ENCODE assay signal across 8 mouse cellular contexts in the genomic region with DNA sequence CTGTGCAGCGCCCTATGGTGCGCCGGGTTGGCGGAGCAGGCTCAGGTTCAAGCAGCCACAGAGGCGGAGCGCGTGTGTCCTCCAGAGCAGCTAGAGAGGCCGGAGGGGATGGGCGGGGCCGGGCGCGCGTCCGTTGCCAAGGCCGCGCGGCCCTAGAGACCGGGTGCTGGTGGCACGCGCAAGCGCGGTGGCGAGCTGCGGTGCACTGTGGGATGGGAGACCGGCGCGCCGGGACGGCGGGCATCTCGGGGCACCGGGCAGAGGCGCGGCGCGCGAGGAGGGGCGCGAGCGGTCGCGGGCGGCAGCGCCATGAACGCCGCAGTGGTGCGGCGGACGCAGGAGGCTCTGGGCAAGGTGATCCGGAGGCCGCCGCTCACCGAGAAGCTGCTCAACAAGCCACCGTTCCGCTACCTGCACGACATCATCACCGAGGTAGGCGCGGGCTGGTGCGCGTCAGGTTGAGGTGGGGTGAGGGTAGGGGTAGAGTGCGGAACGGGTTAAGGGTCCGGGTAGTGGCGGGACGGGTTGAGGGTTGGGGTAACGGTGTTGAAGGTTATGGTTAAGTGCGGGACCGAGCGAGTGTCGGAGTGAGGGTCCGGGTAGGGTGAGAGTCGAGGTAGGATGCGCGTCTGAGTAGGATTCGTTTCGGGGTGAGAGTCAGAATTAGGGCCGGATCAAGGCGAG. TPM values are rescaled to one million over a fixed set of nuclear protein-coding genes. Genes with fewer than 3 reads are reported as not detected.
DNase-seq lines count a peak whose midpoint lies in the region; ATAC-seq and TF ChIP-seq lines count a peak whose summit lies in the region.

TSS of gene Traf3ip1 (plus strand) at position 191 of the 684 bp plus-strand sequence.

- WGBS in heart, embryonic 15.5 days, result under 1% methylated on average over 77 of the region's 79 CpGs
- WGBS in liver, embryonic 14.5 days (ENCODE audit: insufficient replicate concordance), result under 1% methylated on average over 79 of the region's 79 CpGs
- WGBS in neural tube, embryonic 11.5 days, result under 1% methylated on average over 61 of the region's 79 CpGs
- WGBS in stomach, postnatal 0 days, result under 1% methylated on average over 79 of the region's 79 CpGs

- peak within 1 kb of the TSS; percentile 88 for H3K4me3 ChIP-seq in brown adipose tissue, adult 24 weeks (ENCODE audit: insufficient read depth, low read depth, low read length)
- peak within 1 kb of the TSS; percentile 85 for H3K4me3 ChIP-seq in heart, embryonic 15.5 days
- H3K4me3 ChIP-seq in liver, embryonic 14.5 days (ENCODE audit: insufficient read depth in 1 of 2, low read depth in 2 of 2, low read length in 2 of 2), result peak within 1 kb of the TSS; percentile 65 to 70
- peak within 1 kb of the TSS; percentile 96 for H3K4me3 ChIP-seq in neural tube, embryonic 11.5 days (ENCODE audit: low read depth, low read length)
- H3K4me3 ChIP-seq in stomach, postnatal 0 days (ENCODE audit: low read depth, low read length), result peak within 1 kb of the TSS; percentile 83

- DNase-seq in CD4-positive, CD25-positive, alpha-beta regulatory T cell, adult 2 months (ENCODE audit: low read depth, low spot score), result peak; percentile 94
- peak; percentile 62 for DNase-seq in fibroblast of lung, adult 2 months (ENCODE audit: low read depth)
- DNase-seq in kidney, postnatal 25 days, result peak; percentile 96 to 98
- DNase-seq in liver, embryonic 14.5 days (ENCODE audit: low read depth in 3 of 3, low spot score in 3 of 3), result peak; percentile 80 to 86 (median 80)
- peak; percentile 95 for DNase-seq in neural tube, embryonic 11.5 days (ENCODE audit: low spot score)
- DNase-seq in stomach, postnatal 0 days (ENCODE audit: low spot score), result peak; percentile 96

- H3K27me3 ChIP-seq in heart, embryonic 15.5 days, result no peaks in the 10 kb centered on the region
- H3K27me3 ChIP-seq in liver, embryonic 14.5 days (ENCODE audit: control insufficient read depth, insufficient read depth, low read length), result no peaks in the 10 kb centered on the region
- H3K27me3 ChIP-seq in neural tube, embryonic 11.5 days (ENCODE audit: control insufficient read depth, insufficient read depth, low read length), result no peaks in the 10 kb centered on the region
- H3K27me3 ChIP-seq in stomach, postnatal 0 days (ENCODE audit: control insufficient read depth, insufficient read depth, low read length), result no peaks in the 10 kb centered on the region

- no peak for TF ChIP-seq EP300 in liver, embryonic 14.5 days (IDR thresholded peaks at IDR 0.05; ENCODE audit: low read depth)
- no peak for TF ChIP-seq EP300 in stomach, postnatal 0 days (optimal IDR thresholded peaks at IDR 0.05)

- peak; percentile 99 for ATAC-seq in heart, embryonic 15.5 days (replicated peaks; ENCODE audit: insufficient number of reproducible peaks, insufficient read depth, low FRiP score, low read depth)
- ATAC-seq in liver, embryonic 14.5 days (ENCODE audit: insufficient read depth), result peak; percentile 100
- peak; percentile 97 for ATAC-seq in neural tube, embryonic 11.5 days (ENCODE audit: insufficient read depth, low FRiP score, low TSS enrichment)
- peak; percentile 95 for ATAC-seq in stomach, postnatal 0 days (ENCODE audit: low FRiP score, low TSS enrichment)

- H3K4me1 ChIP-seq in brown adipose tissue, adult 24 weeks (ENCODE audit: control insufficient read depth, insufficient read depth, insufficient read length, low read length), result peaks cover 8% of the 10 kb centered on the region
- peaks cover 15% of the 10 kb centered on the region for H3K4me1 ChIP-seq in heart, embryonic 15.5 days (replicated peaks)
- H3K4me1 ChIP-seq in liver, embryonic 14.5 days (replicated peaks; ENCODE audit: control insufficient read depth in 2 of 2, insufficient read depth in 2 of 2, low read length in 1 of 2), result peaks cover 0 to 12% of the 10 kb centered on the region in 2 experiments; a peak in 2 of 4 replicates
- peaks cover 6% of the 10 kb centered on the region for H3K4me1 ChIP-seq in neural tube, embryonic 11.5 days (ENCODE audit: control insufficient read depth, insufficient read depth, low read length)
- peaks cover 4% of the 10 kb centered on the region; the same call in 1 of the 2 replicates for H3K4me1 ChIP-seq in stomach, postnatal 0 days (replicated peaks; ENCODE audit: control insufficient read depth, insufficient read depth)

- TF ChIP-seq CTCF in liver, embryonic 14.5 days (IDR thresholded peaks at IDR 0.05; ENCODE audit: low read depth), result no peak
- 0 out of 2 replicates have a peak, but pooled peaks have one; percentile 0 for TF ChIP-seq CTCF in stomach, postnatal 0 days (IDR thresholded peaks at IDR 0.05; ENCODE audit: low read depth)

- peaks cover 3% of the 10 kb centered on the region; the same call in 1 of the 2 replicates for H3K36me3 ChIP-seq in heart, embryonic 15.5 days
- no peaks in the 10 kb centered on the region for H3K36me3 ChIP-seq in liver, embryonic 14.5 days (replicated peaks; ENCODE audit: control insufficient read depth, insufficient read depth, low read depth)
- H3K36me3 ChIP-seq in neural tube, embryonic 11.5 days (ENCODE audit: control insufficient read depth, insufficient read depth, low read length), result no peaks in the 10 kb centered on the region
- H3K36me3 ChIP-seq in stomach, postnatal 0 days (ENCODE audit: control insufficient read depth, insufficient read depth, low read length), result no peaks in the 10 kb centered on the region

- H3K27ac ChIP-seq in brown adipose tissue, adult 24 weeks (replicated peaks; ENCODE audit: low read depth, low read length), result no peak within 1 kb of the TSS
- H3K27ac ChIP-seq in heart, embryonic 15.5 days, result no peak within 1 kb of the TSS
- H3K27ac ChIP-seq in liver, embryonic 14.5 days, result no peak within 1 kb of the TSS
- no peak within 1 kb of the TSS for H3K27ac ChIP-seq in neural tube, embryonic 11.5 days (ENCODE audit: low read depth, low read length)
- H3K27ac ChIP-seq in stomach, postnatal 0 days (replicated peaks), result no peak within 1 kb of the TSS

- H3K9ac ChIP-seq in heart, embryonic 15.5 days, result peak within 1 kb of the TSS; percentile 72
- H3K9ac ChIP-seq in liver, embryonic 14.5 days (replicated peaks), result peak within 1 kb of the TSS; percentile 37
- H3K9ac ChIP-seq in neural tube, embryonic 11.5 days (ENCODE audit: low read length), result peak within 1 kb of the TSS; percentile 84
- H3K9ac ChIP-seq in stomach, postnatal 0 days (ENCODE audit: low read length), result peak within 1 kb of the TSS; percentile 76

- no peaks in the 10 kb centered on the region for H3K9me3 ChIP-seq in heart, embryonic 15.5 days (replicated peaks)
- no peaks in the 10 kb centered on the region for H3K9me3 ChIP-seq in liver, embryonic 14.5 days (ENCODE audit: control insufficient read depth, low read length)
- H3K9me3 ChIP-seq in neural tube, embryonic 11.5 days (ENCODE audit: control insufficient read depth, low read length), result no peaks in the 10 kb centered on the region
- H3K9me3 ChIP-seq in stomach, postnatal 0 days (ENCODE audit: control insufficient read depth, low read length), result no peaks in the 10 kb centered on the region

- peak within 1 kb of the TSS; percentile 71 for H3K4me2 ChIP-seq in heart, embryonic 15.5 days
- peak within 1 kb of the TSS; percentile 62 for H3K4me2 ChIP-seq in liver, embryonic 14.5 days (ENCODE audit: low read depth)
- peak within 1 kb of the TSS; percentile 69 for H3K4me2 ChIP-seq in neural tube, embryonic 11.5 days (ENCODE audit: low read depth)
- peak within 1 kb of the TSS; percentile 79 for H3K4me2 ChIP-seq in stomach, postnatal 0 days (replicated peaks; ENCODE audit: low read depth)

RNA-seq across cellular contexts. Expression of gene Traf3ip1, which starts in this region (rescaled TPM):
- polyA plus RNA-seq in brown adipose tissue, adult 24 weeks (2012; ENCODE audit: insufficient read depth, insufficient read length, missing spikeins), result 3.8 and 4.9 TPM in 2 replicates
- 3.9 and 6.1 TPM in 2 replicates for polyA plus RNA-seq in heart, embryonic 15.5 days (2015; fragmentation: Nextera tagmentation; extraction: Ambion mirVana)
- polyA plus RNA-seq in liver, embryonic 14.5 days (2012; rRNA removed), result 2.4 and 4.1 TPM in 2 replicates
- 1.3 TPM in 2 replicates for polyA plus RNA-seq in liver, embryonic 14.5 days (2014; fragmentation: Nextera tagmentation; extraction: Ambion mirVana)
- polyA plus RNA-seq in neural tube, embryonic 11.5 days (2014; fragmentation: Nextera tagmentation; extraction: Ambion mirVana), result 7.9 and 8.1 TPM in 2 replicates
- polyA plus RNA-seq in stomach, postnatal 0 days (2015; fragmentation: Nextera tagmentation; extraction: Ambion mirVana), result 3.0 and 3.1 TPM in 2 replicates
